Mouse (Mus musculus) spleen, postnatal 36 days (tissue): ENCODE measurements around the gene AI481877.
"Not testable (repeated sequence)": the region's sequence is repeated elsewhere in the genome, so short reads cannot be mapped to it uniquely, and the experiment has no call there.

Experiments
- DNase-seq, 2 experiments: peaks; one replicate each; pipeline ENCODE4 v3.0.0; 2022; ENCODE audit warnings: low spot score in 2 of 2, mixed read lengths in 1 of 2

AI481877 gene

DNA sequence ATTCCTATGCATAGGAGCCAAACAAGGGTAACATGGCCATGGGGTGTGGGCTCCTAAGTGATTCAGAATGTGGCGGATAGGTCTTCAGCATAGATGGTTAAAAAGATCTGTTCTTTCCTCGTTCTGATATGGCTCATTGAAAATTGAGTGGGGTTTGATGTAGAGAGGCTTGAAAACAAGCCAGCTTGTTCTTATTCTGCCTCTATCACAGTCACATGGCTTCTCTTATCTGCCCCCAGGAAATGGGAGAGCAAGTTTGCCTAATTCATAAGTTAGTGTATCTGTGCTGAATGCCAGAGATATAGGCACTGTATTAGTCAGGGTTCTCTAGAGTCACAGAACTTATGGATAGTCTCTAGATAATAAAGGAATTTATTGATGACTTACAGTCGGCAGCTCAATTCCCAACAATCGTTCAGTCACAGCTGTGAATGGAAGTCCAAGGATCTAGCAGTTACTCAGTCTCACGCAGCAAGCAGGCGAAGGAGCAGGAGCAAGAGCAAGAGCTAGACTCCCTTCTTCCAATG lies at the start of gene AI481877:
AI481877 (minus strand) TSS at position 477 of the 527 bp plus-strand sequence.
- not testable (repeated sequence) for DNase-seq

DNA sequence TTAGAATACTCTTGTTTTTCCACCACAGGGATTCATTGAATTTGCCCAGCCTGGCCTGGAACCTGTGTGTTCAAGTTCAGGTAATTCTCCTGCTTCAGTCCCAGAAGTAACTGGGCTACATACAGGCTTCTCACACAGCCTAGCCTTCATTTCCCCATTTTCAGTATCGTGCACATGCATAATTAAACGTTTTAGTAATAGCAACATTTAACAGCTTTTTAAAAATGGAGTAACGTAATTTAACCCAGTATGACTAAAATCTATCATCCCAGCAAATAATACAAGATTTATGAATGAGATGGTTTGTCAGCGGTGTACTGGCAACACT lies 49.7 kb upstream of the AI481877 start:
- no peak for DNase-seq

DNA sequence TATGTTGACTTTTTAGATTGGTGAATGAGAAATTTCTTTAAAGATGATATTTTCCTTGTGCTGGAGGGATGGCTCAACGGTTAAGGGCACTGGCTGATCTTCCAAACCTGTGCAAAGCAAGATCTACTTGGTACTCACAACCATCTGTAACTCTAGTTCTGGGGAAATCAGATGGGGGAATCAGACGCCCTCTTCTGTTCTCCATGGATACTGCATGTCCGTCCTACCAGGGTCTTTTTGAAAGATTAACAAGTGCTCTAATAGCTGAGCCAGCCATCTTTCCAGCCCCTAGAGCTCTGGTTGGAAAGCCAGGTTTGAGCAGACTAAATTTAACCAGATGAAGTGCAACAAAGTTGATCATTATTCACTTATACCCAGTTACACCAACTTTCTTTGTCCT lies 48.5 kb upstream of the AI481877 start:
- DNase-seq: peak; percentile 29 to 49

DNA sequence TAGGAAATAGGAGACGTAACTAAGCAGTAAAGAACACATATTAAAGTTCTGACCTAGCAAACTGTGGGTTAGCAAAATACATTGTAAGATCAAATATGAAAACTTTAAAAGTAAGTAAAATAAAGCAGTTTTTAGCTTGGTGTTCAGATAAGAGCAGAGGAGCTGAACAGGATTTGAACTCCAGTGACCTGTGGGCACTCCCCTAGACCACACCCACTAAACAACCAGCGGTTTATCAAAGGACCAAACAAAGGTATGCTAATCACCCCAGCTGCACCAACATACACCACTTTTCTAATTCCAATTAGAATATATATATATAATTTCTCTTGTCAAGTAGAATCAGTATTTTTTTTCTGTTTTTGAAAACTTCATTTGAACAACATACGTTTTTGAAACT lies 46.9 kb upstream of the AI481877 start:
- DNase-seq: peak; percentile 24 to 44

DNA sequence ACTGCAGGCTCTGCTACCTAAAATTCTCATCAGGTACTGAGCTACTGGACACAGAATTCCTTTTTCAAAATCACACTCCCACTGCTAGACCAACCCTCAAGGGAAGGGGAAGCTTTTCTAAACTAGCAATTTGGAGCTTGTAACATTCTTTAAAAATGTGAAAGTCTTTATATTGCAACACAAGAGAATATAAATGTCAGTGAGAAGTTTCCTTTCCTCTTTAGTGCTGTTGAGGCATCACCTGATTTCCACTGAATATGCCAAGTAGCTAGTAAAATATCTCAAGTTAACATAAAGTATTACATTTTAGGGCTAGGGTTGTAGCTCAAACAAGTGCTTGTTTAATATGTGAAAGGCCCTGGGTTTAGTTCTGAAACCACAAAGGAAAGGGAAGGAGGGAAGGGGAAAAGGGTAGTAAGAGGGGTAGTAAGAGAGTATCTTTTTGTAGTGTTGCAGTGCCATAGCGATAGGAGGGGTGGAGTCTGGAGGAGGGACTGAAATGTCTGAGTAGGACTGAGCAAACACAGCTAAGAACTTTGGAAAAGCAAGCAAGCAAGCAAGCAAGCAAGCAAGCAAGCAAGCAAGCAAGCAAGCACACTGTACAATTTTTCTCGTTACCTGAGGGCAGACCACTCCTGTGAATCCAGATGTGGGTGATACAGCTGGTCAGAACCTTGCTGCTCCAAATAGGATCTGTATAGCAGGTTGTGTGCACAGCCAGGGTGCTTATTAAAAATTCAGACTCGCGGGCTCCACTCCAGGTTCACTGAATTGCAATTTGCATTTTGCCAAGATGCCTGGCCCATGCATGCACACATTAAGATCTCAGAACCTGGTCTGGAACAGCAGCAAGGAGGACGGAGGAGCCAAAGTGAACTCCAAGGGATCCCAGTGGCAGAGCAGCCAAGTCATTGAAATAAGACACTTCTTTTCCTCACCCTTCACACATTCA lies 42.8 kb upstream of the AI481877 start:
- no peak for DNase-seq

DNA sequence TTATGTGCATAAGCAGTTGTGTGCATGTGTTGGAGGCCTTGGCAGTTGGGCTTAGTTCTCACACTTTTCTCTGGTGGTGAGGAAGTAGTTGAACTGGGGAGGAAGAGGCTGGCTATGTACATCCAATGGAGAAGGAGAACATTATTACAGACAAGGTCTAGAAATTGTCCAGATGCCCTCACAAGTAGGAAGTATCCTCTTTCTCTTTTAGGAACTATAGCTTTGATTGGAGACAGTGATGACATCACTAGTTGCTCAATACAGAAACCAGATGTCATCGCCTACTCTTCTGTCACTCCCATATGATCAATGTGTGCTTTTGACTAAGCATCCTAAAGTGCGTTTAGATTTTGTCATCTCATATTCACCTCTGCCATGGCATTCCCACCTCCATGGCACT lies 38.8 kb upstream of the AI481877 start:
- no peak for DNase-seq

DNA sequence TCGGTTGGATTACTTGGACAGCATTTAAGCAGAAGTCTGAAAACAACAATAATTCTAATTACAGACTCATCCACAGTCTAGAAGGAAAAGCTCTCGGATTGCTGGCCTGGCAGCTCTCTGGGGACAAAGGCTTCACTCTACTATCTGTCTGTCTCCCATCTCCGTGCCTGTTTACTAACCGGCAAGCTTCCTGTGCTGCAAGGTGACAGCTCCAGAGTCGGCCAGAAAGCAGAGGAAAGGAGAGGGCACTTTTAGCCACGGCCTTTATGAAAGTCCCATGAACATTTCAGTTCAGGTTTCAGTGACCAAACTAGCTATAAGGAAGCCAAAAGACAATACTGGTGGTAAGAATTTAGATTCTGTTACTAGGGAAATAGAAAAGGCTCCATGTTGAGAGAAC lies 37.1 kb upstream of the AI481877 start:
- DNase-seq: no peak

DNA sequence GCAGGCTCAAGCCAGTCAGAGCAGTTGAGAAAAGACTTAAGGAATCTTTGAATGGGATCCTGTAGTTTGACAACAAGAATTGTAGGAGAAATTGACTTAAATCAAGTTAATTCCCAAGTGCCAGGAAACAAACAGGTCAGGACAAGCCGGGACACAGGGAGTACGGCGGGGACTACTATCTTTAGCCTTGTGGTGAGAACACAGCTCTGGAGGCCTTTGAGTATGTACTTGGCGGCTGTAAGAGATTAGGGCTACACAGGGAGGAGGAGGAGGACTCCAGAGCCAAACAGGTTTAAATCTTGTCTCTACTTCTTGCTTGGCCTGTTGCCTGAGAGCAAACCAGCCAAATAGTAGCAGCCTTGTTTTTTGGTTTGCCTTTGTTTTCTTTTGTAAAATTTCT lies 36.2 kb upstream of the AI481877 start:
- DNase-seq: no peak

DNA sequence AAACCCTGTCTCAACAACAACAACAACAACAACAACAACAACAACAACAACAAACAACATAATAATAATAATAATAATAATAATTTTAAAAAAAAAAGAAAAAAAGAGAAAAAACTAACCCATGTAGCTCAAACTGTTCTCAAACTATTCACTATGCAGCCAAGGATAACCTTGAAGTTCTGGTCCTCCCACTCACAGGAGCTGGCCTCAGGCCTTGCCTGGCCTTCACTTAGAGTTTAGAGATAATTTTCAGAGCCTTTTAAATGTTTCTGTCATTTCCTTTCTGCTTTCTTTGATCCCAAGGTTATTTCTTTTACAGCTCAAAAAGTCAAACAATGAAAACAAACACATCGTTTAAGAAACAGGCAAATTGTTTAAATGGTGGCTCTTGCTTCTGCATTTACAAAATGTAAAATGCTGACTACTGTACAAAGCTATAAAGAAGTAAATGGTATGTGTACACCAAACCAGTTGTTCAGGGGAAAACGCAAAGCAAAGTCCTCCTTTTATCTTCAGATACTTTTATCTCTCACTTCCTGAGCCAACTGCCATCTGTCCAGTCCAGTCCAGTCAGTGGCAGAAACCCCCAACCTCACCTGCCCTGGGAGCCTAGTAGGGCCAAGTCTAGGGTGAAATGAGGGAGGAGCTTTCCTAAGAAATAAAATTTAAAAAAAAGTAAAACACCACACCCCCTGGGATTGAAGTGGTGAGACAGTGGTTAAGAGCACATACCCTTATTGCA lies 34.6 kb upstream of the AI481877 start:
- DNase-seq: no peak

DNA sequence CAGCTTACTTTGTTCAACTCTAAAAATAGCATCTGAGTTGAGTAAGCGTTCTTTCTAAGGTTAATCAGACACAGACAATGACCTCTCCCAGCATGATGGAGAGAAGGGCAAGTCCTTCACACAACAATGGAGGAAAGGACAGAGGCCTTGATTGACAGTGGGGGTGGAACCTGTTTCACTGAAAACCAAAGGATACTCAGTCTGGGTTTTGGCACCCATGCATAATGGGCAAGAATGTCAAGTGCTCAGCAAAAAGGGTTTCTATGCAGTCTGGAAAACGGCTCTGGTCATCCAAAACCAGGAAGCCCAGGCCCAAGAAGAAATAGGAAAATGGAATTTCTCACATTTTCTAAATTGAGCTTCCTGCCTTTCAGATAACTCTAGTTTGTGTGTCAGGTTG lies 33.8 kb upstream of the AI481877 start:
- no peak for DNase-seq

DNA sequence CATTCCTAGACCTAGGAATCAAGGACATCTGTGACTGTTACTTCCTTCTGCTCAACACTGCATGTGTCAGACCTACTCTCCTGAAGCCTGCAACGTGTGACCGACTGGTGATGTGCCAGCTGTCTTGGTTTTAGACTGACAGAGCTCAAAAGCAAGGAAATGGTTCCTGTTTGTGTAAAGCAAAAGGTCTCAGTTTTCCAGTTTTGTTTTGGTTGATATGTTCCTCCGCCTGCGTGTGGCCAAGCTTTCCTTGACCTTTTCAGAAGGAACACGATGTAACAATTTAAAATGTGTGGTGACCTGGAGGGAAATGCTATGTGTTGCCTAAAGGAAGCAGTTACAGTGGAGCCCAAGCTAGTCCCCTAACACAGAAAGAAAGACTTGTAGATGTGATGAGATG lies 31.2 kb upstream of the AI481877 start:
- DNase-seq: no peak

DNA sequence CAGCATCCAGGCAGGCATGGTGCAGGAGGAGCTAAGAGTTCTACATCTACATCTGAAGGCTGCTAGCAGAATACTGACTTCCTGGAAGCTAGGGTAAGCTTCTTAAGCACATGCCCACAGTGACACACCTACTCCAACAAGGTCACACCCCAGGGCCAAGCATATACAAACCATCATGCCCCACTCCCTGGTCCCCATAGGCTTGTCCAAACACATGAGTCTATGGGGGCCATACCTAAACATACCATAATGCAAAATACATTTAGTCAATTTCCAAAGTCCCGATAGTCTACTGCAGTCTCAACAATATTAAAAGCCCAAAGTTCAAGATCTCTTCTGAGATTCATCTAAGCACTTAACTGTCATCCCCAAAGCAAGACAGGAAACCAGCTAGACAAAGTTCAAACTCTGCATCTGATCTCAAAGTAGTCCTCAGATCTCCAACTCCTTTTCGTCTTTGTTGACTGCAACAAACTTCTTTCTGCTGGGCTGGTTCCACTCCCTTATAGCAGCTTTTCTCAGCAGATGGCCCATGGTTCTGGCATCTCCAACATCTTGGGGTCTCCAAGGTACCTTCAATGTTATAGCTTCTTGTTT lies 28.6 kb upstream of the AI481877 start:
- DNase-seq: peak in 1 of 2 experiments; percentile 3

DNA sequence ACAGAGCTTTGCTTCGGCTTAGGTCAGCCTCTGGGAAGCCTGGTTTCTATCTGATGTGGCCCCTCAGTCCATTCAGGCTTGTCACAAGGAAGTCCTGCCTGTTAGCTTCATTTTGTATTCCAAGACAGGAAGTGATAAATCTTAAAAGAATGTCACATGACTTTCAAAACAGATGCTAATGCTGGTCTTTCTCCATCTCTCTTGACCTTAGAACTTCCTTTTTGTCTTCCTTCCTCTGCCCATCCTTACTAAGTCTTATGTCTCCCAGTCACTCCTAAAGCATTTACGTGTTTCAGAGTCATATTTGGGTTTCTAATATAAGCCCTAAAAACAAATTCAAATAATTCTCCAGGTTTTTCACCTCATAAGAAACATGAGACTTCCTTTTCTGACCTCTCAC lies 25.3 kb upstream of the AI481877 start:
- DNase-seq: no peak

DNA sequence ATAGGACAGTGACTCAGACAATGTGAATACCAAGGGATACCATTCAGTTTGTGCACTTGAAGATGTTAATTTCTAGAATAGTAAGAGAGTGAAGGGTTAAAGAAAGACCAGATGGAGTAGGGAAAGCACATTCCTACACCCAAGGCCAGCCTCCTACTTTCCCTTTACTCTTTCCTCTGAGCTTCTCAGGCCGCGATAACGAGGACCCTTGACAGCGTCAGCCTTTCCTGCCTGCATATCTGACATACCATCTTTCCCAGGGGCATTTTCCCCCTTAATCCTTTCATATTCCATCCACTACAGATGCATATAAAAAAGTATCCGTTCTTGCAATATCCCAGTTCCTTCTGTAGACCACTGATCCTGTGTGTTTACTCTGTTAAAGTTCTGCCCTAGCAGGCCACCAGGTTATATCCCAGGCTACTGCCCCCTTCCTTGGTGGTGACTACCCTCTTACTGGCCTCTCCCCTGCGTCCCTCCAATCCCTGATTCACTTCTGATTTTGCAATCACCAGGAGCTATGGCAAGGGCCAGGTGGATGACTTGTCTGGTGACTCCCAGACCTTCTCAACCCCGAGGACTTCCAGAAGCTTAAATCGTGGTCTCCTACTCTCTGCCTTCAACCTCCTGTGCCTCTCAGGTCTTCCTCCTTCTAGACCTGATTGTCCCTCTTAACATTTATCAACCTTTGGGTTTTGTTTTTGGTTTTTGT lies 22.3 kb upstream of the AI481877 start:
- no peak for DNase-seq

DNA sequence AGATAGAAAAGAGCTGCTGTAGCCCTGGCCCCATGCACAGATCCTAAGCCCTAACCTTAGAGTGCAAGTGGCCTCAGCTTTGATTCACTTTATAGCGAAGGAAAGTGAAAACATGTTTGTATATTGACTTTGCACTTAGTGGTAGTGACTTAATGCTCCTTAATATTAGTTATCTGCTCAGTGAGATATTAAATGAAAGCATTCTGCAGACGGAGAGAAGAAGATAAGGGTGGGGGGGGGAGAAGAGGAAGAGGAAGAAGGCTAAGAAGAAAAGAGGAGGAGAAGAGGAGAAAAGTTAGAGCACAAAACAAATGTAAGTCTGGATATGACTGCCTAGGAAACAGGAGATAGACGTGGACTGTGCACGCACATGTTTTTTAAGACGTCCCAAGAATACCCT lies 21.5 kb upstream of the AI481877 start:
- no peak for DNase-seq

DNA sequence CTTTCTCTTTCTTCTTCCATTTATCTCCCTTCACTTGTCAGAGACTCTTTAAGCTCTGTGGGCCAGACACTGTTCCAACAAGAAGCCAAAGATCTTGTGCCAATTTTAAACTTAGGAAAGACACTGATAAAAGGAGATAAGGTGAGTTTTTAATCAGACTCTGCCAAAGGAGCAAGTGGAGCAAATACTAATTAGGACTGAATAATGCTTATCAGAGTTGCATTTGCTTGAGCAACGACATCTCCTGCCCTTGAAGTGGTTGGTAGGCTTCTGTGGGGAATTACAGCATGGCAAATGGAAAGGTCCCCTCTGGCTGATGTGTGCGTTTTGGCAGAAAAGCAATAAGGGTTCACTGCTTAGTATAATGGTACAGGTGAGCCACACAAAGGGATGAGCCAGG lies 18.9 kb upstream of the AI481877 start:
- DNase-seq: no peak

DNA sequence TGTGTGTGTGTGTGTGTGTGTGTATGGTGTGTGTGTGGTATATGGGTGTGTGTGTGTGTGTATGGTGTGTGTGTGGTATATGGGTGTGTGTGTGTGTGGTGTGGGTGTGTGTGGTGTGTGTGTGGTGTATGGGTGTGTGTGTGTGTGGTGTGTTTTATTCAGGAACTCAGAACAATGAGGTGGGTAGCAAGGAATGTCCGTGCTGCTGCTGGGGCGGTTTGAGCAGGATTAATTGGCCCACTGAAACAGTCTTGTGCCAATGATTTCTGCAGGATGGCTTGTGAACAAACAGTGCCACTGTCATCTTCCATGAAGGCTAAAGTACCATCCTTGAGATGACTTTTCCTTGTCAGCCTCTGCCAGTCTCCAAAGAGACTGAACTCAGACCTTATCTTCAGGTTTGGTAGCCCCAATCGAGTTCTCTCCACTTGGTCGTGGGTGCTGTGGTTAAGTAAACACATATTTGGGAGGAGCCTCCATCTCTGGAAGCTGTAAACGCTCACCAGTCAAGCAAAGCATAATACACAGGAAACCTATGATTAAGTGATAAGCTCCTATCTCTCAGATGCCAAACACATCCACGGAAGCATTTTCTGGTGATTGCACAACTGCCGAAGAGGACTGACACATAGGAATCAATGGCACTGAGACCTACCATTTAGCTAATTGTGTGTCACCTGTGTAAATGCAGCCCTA lies 18.3 kb upstream of the AI481877 start:
- DNase-seq: no peak

DNA sequence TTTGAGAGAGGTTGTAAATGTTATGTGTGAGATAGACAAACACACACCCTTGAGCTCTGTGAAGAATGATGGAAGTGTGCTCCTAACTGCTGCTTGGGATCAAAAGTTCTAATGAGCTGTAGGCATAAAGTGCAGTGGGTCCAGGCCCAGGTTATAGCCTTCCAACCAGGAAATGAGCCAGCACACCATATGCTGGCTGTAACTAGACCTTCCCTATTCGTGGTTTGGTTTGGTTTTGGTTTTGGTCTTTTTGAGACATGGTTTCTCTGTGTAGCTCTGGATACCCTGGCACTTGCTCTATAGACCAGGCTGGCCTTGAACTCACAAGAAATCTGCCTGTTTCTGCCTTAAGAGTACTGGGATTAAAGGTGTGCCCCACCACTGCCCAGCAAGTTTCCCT lies 13.2 kb upstream of the AI481877 start:
- no peak for DNase-seq

DNA sequence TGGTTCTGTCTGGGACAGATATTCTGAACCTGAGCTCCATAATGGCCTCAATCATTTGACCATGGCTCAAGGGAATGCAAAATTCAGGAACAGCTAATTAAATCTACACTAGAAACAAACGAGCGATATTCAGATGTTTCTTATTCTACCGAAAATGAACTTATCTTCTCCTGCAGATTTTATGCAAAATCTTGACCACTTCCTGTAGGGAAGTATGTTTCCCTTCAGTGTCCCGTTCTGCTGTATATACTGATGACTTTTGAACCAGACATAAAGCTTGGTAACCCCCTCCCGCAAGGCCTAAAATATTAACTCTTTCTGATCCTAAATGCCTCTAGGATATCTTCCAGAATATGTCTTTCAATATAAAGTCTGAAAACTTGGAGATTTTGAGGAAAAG lies 12.1 kb upstream of the AI481877 start:
- DNase-seq: no peak

DNA sequence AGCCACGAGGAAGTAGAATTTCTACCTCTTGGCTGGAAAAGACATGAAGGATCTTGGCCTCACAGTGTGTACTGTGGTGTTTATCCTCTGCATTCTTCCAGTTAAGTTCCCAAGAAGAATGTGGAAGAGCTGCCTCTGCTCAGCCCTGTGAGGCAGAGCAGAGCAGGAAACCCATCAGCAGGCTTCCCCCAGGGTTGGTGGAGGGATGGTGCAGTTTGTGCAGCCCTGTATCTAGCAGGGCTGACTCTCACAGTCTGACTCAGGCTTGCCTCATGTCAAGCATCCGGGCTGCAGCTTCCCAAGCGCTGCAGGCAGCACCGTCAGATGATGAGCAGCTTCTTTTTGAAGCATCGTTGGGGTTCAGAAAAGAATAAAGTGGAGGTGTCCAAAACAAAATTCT lies 10.3 kb upstream of the AI481877 start:
- DNase-seq: no peak

DNA sequence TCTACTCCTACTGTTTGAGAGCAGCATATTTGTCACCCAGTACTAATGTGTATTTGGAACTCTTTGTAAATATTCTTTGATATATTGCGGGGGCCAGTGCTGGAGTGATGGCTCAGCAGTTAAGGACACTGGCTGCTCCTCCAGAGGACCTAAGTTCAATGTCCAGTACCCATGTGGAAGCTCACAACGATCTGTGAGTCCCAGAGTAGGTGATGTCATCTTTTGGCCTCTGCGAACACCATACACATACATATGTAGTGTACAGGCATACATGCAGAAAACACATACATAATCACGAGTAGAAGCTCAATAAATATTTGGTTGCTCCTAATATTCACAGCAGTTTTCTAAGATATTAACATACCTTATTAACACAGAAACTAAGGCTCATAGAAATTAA lies 9.8 kb downstream of the AI481877 start:
- DNase-seq: no peak
